10 mouse cellular contexts compared by ENCODE assay signal in genomic region chr11:67022354-67023115, GRCm38 (mm10). TPM values are rescaled to one million over a fixed set of nuclear protein-coding genes. Genes with fewer than 3 reads are reported as not detected.
DNase-seq lines count a peak whose midpoint lies in the region; ATAC-seq and TF ChIP-seq lines count a peak whose summit lies in the region.
"Had no signal": no experiment of that assay in that cellular context is flagged by ENCODE, and none has a peak within 500 bp of the region (broad histone marks: within the 10 kb centered on the region; RNA-seq: fewer than 3 reads in every experiment).

No protein-coding gene starts in this region.

- no peak for DNase-seq in cerebellum, adult 2 months
- no peak for DNase-seq in cerebellum, postnatal 36 days
- no peak for DNase-seq in left cerebral cortex, adult 2 months (ENCODE audit: extremely low spot score in 1 of 2, low spot score in 2 of 2)
- no peak for DNase-seq in left cerebral cortex, postnatal 14 days (ENCODE audit: low spot score in 2 of 2)
- DNase-seq in brain, embryonic 14.5 days (ENCODE audit: low read depth), result no peak
- DNase-seq in left cerebral cortex, adult 18-20 months (ENCODE audit: low spot score in 2 of 2), result no peak
- no peak for DNase-seq in forebrain, embryonic 11.5 days (ENCODE audit: low spot score)

- H3K79me3 ChIP-seq in C2C12 (ENCODE audit: low read depth), result no peaks in the 10 kb centered on the region

- H3K4me2 ChIP-seq in forebrain, embryonic 11.5 days (ENCODE audit: low read depth, low read length, severe bottlenecking), result no peak overlapping the region
- H3K4me2 ChIP-seq: limb, embryonic 12.5 days; midbrain, embryonic 13.5 days had no signal

- intact Hi-C loops in left cerebral cortex, adult 2 months (cut with DNase I), result no loop called here
- intact Hi-C loops in left cerebral cortex, postnatal 14 days (cut with DNase I), result no loop called here

- H3K9me3 ChIP-seq in forebrain, embryonic 11.5 days (ENCODE audit: control insufficient read depth, low read length), result no peaks in the 10 kb centered on the region
- H3K9me3 ChIP-seq: limb, embryonic 12.5 days; midbrain, embryonic 13.5 days had no signal

- H3K4me3 ChIP-seq in cerebellum, adult 2 months (replicated peaks; ENCODE audit: insufficient read depth, low read depth, low read length), result no peak overlapping the region
- no peak overlapping the region for H3K4me3 ChIP-seq in left cerebral cortex, adult 2 months
- no peak overlapping the region for H3K4me3 ChIP-seq in C2C12 (ENCODE audit: insufficient read depth, poor library complexity, severe bottlenecking)
- H3K4me3 ChIP-seq in forebrain, embryonic 11.5 days (ENCODE audit: low read depth, low read length), result no peak overlapping the region
- H3K4me3 ChIP-seq: limb, embryonic 12.5 days; midbrain, embryonic 13.5 days had no signal

- no peaks in the 10 kb centered on the region for H3K79me2 ChIP-seq in C2C12 (ENCODE audit: control insufficient read depth, insufficient read depth)

- H3K27me3 ChIP-seq in cerebellum, adult 2 months (ENCODE audit: control insufficient read depth, insufficient read depth, low read length), result no peaks in the 10 kb centered on the region
- H3K27me3 ChIP-seq in C2C12 (ENCODE audit: control insufficient read depth, insufficient read depth, insufficient read length), result no peaks in the 10 kb centered on the region
- no peaks in the 10 kb centered on the region for H3K27me3 ChIP-seq in forebrain, embryonic 11.5 days (ENCODE audit: control insufficient read depth, insufficient read depth, low read length)

- no peaks in the 10 kb centered on the region for H3K4me1 ChIP-seq in cerebellum, adult 2 months (ENCODE audit: control insufficient read depth, insufficient read depth, low read length)
- peaks cover 8% of the 10 kb centered on the region; the same call in 1 of the 2 replicates for H3K4me1 ChIP-seq in forebrain, embryonic 11.5 days (replicated peaks; ENCODE audit: control insufficient read depth, insufficient read depth, low read length)

- no peak for TF ChIP-seq POLR2A in cerebellum, adult 2 months (IDR thresholded peaks at IDR 0.05; ENCODE audit: borderline replicate concordance, insufficient read depth, low read length)
- TF ChIP-seq POLR2A in brain, embryonic 14.5 days (IDR thresholded peaks at IDR 0.05; ENCODE audit: borderline replicate concordance, extremely low read depth, insufficient read depth, insufficient read length, poor library complexity, severe bottlenecking), result no peak

- TF ChIP-seq CTCF in cerebellum, adult 2 months (IDR thresholded peaks at IDR 0.05; ENCODE audit: borderline replicate concordance, insufficient read depth, low read depth, low read length), result peak; percentile 27; the same call in 1 of the 2 replicates
- TF ChIP-seq CTCF in left cerebral cortex, adult 2 months (IDR thresholded peaks at IDR 0.05), result peak; percentile 54
- TF ChIP-seq CTCF in C2C12 (IDR thresholded peaks at IDR 0.05; ENCODE audit: control insufficient read depth, insufficient read depth, insufficient read length), result peak; percentile 64
- peak; percentile 21; the same call in 1 of the 2 replicates for TF ChIP-seq CTCF in brain, embryonic 14.5 days (IDR thresholded peaks at IDR 0.05; ENCODE audit: borderline replicate concordance, extremely low read depth, insufficient read depth, insufficient read length)

- 90% methylated on average over 13 of the region's 13 CpGs for WGBS in cerebellum, adult 2 months
- 87% methylated on average over 13 of the region's 13 CpGs for WGBS in forebrain, embryonic 11.5 days

- no peak overlapping the region for H3K9ac ChIP-seq in forebrain, embryonic 11.5 days (ENCODE audit: low read length)
- H3K9ac ChIP-seq: limb, embryonic 12.5 days; midbrain, embryonic 13.5 days had no signal

- H3ac ChIP-seq in C2C12 (ENCODE audit: control insufficient read depth, insufficient read length, low read depth), result no peak overlapping the region

- H3K27ac ChIP-seq in cerebellum, adult 2 months (ENCODE audit: insufficient read depth, low read length), result no peak overlapping the region
- no peak overlapping the region for H3K27ac ChIP-seq in left cerebral cortex, adult 2 months
- no peak overlapping the region for H3K27ac ChIP-seq in forebrain, embryonic 11.5 days (ENCODE audit: low read depth, low read length)
- H3K27ac ChIP-seq: limb, embryonic 12.5 days; midbrain, embryonic 13.5 days had no signal

- no peak for ATAC-seq in forebrain, embryonic 11.5 days (replicated peaks; ENCODE audit: low FRiP score)
- ATAC-seq: midbrain, embryonic 13.5 days had no signal

- H3K36me3 ChIP-seq in C2C12 (ENCODE audit: control insufficient read depth, insufficient read depth), result no peaks in the 10 kb centered on the region
- H3K36me3 ChIP-seq in forebrain, embryonic 11.5 days (ENCODE audit: control insufficient read depth, insufficient read depth, low read length), result no peaks in the 10 kb centered on the region
- H3K36me3 ChIP-seq: limb, embryonic 12.5 days; midbrain, embryonic 13.5 days had no signal

TF ChIP-seq in C2C12, 6 proteins besides CTCF, POLR2A, EP300 and RAD21:
- TF ChIP-seq MYOG (IDR thresholded peaks at IDR 0.05; ENCODE audit: control insufficient read depth, extremely low read depth, insufficient read length) (no peak), FOSL1 (IDR thresholded peaks at IDR 0.05; ENCODE audit: insufficient read depth, low read length, poor library complexity, severe bottlenecking) (no peak), USF1 (IDR thresholded peaks at IDR 0.05; ENCODE audit: low read depth) (no peak), MYOD1 (IDR thresholded peaks at IDR 0.05; ENCODE audit: control insufficient read depth, insufficient read length, low read depth) (no peak), MAX (IDR thresholded peaks at IDR 0.05) (no peak), CEBPB (IDR thresholded peaks at IDR 0.05; ENCODE audit: low read depth) (no peak)

RNA-seq across cellular contexts. Expression of gene Tmem220, which starts 2.4 kb away (rescaled TPM):
- 0.75 and 1.5 TPM in 2 replicates for polyA plus RNA-seq in cerebellum, adult 2 months (2012; rRNA removed)
- under 1 TPM; 0.56 to 0.79 TPM for total RNA-seq in left cerebral cortex, adult 2 months (2021)
- total RNA-seq in left cerebral cortex, postnatal 14 days (2021), result under 1 TPM in 1 of 2 experiments, not detected in 1; 0.42 TPM
- polyA plus RNA-seq in C2C12 (2012; fragmentation: generic; extraction: Trizol), result 0.09 TPM
- polyA plus RNA-seq in brain, embryonic 14.5 days (2012; rRNA removed), result 0.45 and 0.93 TPM in 2 replicates
- total RNA-seq in left cerebral cortex, adult 18-20 months (2021), result under 1 TPM; 0.70 to 0.91 TPM
- 0.49 and 1.3 TPM in 2 replicates for polyA plus RNA-seq in forebrain, embryonic 11.5 days (2014; fragmentation: Nextera tagmentation; extraction: Ambion mirVana)

RNA-seq across cellular contexts. Expression of gene Adprm, which starts 29.9 kb away (rescaled TPM):
- polyA plus RNA-seq in cerebellum, adult 2 months (2012; rRNA removed), result 28.9 and 29.0 TPM in 2 replicates
- total RNA-seq in left cerebral cortex, adult 2 months (2021), result 10 to 100 TPM; 24.2 to 24.8 TPM
- total RNA-seq in left cerebral cortex, postnatal 14 days (2021), result 10 to 100 TPM; 21.7 to 24.0 TPM
- 12.4 TPM for polyA plus RNA-seq in C2C12 (2012; fragmentation: generic; extraction: Trizol)
- polyA plus RNA-seq in brain, embryonic 14.5 days (2012; rRNA removed), result 28.8 and 33.5 TPM in 2 replicates
- 10 to 100 TPM; 24.3 to 27.5 TPM for total RNA-seq in left cerebral cortex, adult 18-20 months (2021)
- polyA plus RNA-seq in forebrain, embryonic 11.5 days (2014; fragmentation: Nextera tagmentation; extraction: Ambion mirVana), result 30.7 and 31.9 TPM in 2 replicates

RNA-seq across cellular contexts. Expression of gene Sco1, which starts 29.9 kb away (rescaled TPM):
- polyA plus RNA-seq in cerebellum, adult 2 months (2012; rRNA removed), result 7.4 and 8.6 TPM in 2 replicates
- 10 to 100 TPM; 10.2 to 11.2 TPM for total RNA-seq in left cerebral cortex, adult 2 months (2021)
- total RNA-seq in left cerebral cortex, postnatal 14 days (2021), result 1 to 10 TPM; 8.3 to 8.8 TPM
- 8.3 TPM for polyA plus RNA-seq in C2C12 (2012; fragmentation: generic; extraction: Trizol)
- polyA plus RNA-seq in brain, embryonic 14.5 days (2012; rRNA removed), result 5.6 and 7.5 TPM in 2 replicates
- 10 to 100 TPM; 10.8 TPM for total RNA-seq in left cerebral cortex, adult 18-20 months (2021)
- 19.7 and 21.9 TPM in 2 replicates for polyA plus RNA-seq in forebrain, embryonic 11.5 days (2014; fragmentation: Nextera tagmentation; extraction: Ambion mirVana)

RNA-seq across cellular contexts. Expression of gene Myh3, which starts 55.6 kb away (rescaled TPM):
- polyA plus RNA-seq in cerebellum, adult 2 months (2012; rRNA removed), result 0.08 and 0.11 TPM in 2 replicates
- 1 to 10 TPM; 4.7 to 6.0 TPM for total RNA-seq in left cerebral cortex, adult 2 months (2021)
- 1 to 10 TPM; 1.8 to 2.1 TPM for total RNA-seq in left cerebral cortex, postnatal 14 days (2021)
- polyA plus RNA-seq in C2C12 (2012; fragmentation: generic; extraction: Trizol), result 0.56 TPM
- 1.2 and 1.4 TPM in 2 replicates for polyA plus RNA-seq in brain, embryonic 14.5 days (2012; rRNA removed)
- 1 to 10 TPM; 4.1 to 4.2 TPM for total RNA-seq in left cerebral cortex, adult 18-20 months (2021)
- polyA plus RNA-seq in forebrain, embryonic 11.5 days (2014; fragmentation: Nextera tagmentation; extraction: Ambion mirVana), result 0.48 and 0.59 TPM in 2 replicates
